Mouse (Mus musculus): Measurements from ENCODE around the gene Rtl8a.
A peak's percentile ranks its signal among the peaks of the same experiment; 100 is the strongest.
"Not testable (repeated sequence)": the region's sequence is repeated elsewhere in the genome, so short reads cannot be mapped to it uniquely, and the experiment has no call there.

Rtl8a gene

DNA sequence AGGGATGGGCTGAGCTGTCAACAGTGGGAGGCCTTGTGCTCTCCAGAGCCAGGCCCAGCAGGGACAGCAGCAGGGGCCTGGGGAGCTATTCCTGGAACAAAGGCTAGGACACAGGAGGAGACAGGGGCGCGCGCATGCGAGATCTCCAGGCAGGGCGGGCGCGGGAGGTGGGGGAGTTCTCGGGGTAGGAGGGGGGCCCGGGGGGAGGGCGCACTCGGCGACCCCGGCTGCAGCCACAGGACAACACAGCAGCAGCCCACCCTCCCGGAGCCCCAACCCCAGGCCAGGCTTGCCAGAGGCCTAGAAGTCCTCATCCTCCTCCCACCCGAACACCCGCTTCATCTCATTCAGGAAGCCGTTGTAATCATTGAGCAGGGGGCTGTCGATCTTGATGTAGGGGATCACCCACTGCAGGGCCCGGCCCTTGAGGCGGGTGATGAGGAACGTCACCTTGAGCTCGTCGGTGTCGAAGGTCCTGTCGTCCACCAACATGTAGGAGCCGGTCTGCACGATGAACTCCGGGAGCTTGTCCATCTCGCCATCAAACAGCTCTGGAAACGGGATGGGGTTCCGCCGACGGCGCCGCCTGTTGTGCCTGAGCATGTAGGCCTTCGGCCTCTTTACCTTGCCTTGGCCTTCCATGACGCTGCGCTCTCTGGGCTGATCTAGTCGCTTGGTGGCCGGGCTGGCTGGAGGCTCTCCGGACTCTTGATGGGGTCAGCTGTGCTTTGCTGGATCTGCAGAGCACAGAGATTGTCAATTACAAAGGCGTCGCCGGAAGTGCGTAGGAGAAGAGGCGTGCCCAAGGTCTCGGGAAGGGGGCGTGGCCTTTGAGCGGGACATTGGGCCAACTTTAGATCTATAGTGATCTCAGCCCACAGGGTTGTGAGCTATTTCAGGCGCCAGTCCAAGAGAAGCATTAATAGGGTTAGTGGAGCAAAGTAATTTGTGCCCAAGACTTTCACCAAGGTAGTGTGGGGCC lies at the start of gene Rtl8a:
Gene Rtl8a, minus strand, starts transcription at position 703 of the 982 bp plus-strand sequence.
- DNase-seq: peak; percentile 84

GRCm38 (mm10) chrX:53693141-53693540 lies 49.7 kb upstream of the Rtl8a start:
- no peak for DNase-seq

- DNase-seq: no peak
Measured at GRCm38 (mm10) chrX:53692065-53692464, 48.6 kb upstream of the Rtl8a start.

GRCm38 (mm10) chrX:53684676-53685075 lies 41.2 kb upstream of the Rtl8a start:
- not testable (repeated sequence) for DNase-seq

DNA sequence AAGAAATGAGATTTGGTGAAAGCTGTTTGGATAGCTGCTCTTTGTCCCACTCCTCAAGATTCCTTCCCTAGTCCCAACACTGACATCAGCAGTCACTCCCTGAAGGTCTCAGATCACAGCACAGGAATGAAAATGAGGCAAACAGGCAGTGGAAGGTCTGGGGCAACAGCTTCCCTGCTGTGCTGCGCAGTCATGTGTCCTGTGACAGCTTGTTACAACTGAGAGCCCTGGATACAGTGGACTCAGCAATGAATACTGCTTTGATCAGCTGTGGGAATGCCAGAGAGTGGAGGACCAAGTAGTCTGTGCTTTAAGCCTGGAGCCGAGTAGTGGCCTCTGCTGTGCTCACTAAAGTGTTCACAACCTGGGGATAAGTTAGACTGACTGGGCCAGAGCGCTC lies 39.2 kb upstream of the Rtl8a start:
- not testable (repeated sequence) for DNase-seq

DNA sequence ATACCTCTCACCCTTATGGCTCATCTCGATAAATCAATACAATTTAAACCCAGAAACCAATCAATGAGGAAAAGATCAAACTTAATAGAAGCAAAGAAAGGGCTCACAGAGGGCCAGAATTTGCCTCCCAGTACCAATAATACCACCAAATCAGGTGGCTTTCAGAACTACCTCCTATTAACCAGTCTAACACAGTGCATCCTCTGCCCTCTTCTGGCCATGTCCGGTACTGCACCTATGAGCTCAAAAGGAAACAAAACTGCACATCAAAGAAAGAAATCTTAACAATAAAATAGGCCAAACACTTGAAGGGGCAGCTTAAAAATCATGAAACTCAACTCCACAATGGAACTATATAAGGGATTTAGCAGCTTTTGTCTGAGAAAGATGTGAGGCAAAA lies 33.5 kb upstream of the Rtl8a start:
- DNase-seq: peak; percentile 40

DNA sequence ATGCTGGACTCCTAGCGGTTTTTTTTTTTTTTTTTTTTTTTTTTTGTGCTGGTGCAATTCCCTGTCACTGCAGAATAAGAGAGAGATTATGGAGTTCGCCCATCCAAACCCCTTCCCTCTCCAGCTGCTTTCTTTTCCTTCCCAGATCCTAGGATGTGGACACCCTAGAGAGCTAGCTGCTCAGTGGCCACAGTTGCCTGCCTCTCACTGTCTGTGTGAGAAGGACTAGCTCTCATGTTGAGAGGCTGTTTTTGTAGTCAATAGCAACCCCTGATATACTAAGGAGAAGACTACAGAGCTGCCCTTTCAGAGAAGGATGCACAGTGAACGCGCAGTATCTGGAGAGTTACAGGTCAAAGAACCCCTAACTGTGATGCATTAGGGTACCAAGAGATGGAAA lies 27.2 kb upstream of the Rtl8a start:
- DNase-seq: not testable (repeated sequence)

- DNase-seq: peak; percentile 90
Measured at GRCm38 (mm10) chrX:53670294-53670693, 26.8 kb upstream of the Rtl8a start, which contains the start of gene Rtl8b. TSS of gene Rtl8b (minus strand) at chrX:53670408.

DNA sequence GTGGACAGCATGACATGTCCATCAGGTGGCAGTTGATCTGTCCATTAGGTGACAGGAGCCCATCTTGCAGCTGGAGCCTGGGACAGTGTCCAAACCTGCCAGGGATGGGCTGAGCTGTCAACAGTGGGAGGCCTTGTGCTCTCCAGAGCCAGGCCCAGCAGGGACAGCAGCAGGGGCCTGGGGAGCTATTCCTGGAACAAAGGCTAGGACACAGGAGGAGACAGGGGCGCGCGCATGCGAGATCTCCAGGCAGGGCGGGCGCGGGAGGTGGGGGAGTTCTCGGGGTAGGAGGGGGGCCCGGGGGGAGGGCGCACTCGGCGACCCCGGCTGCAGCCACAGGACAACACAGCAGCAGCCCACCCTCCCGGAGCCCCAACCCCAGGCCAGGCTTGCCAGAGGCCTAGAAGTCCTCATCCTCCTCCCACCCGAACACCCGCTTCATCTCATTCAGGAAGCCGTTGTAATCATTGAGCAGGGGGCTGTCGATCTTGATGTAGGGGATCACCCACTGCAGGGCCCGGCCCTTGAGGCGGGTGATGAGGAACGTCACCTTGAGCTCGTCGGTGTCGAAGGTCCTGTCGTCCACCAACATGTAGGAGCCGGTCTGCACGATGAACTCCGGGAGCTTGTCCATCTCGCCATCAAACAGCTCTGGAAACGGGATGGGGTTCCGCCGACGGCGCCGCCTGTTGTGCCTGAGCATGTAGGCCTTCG lies 26.2 kb upstream of the Rtl8a start:
- not testable (repeated sequence) for DNase-seq

GRCm38 (mm10) chrX:53652917-53653316 lies 9.4 kb upstream of the Rtl8a start:
- not testable (repeated sequence) for DNase-seq

- DNase-seq: no peak
Measured at GRCm38 (mm10) chrX:53645885-53646284, 2.4 kb upstream of the Rtl8a start.

GRCm38 (mm10) chrX:53642604-53642979 lies 890 bp downstream of the Rtl8a start:
- DNase-seq: peak; percentile 19

GRCm38 (mm10) chrX:53638107-53638506 lies 5.4 kb downstream of the Rtl8a start:
- not testable (repeated sequence) for DNase-seq

DNA sequence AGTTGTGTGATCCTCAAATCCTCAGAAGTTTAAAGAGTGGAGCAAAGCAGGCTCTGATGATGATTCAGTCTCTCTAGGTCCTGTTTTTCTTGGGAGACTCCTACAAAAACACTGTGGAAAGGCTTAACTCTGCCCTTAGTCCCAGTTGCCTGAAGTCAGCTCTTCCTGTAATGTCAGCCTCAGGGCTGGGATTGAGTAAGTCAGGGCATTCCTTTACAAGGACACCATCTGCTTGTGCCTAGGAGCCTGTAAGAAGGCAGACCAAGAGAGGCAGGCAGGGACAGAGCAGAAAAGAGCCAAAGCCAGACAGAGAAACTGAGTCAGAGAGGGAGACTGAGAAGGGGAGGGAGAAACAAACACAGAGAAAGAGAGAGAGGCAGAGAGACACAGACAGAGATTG lies 32.1 kb downstream of the Rtl8a start:
- not testable (repeated sequence) for DNase-seq

DNA sequence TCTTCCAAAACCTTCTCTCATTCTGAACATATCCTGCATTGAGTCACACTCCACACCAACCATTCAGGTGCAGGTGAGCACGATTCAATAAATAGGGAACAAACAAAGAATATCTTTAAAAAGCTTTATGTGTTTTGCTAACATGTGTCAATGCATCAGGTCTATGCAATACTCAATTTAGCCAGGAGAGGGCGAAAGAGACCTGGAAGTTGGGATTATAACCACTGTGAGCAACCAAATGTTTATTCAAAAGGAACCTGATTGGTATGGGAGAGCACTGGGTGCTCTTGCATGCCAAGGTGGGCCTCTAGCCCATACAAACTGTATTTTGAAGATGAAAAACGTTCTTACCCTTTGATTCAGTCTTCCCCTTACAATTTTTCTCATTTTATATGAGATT lies 32.9 kb downstream of the Rtl8a start:
- peak; percentile 44 for DNase-seq

DNA sequence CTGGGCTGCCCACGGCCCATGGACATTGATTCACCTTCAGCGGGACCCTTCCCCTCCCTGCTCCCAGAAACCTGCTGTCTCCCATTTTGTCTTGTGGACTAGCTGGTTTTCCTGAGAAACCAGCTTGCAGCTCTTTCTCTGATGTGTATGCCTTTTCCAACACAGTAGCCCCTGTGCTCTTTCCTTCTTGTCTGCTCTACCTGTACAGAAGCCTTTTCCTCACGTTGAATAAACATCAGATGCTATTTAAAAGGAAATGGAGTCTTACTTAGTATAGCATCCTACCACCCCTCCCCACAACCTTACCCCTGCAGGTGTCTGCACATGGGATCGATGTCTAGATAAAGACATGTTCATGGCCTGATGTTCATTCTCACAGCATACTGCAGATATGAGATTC lies 34.6 kb downstream of the Rtl8a start, which contains the start of gene Gm14597:
Gene Gm14597, minus strand, starts transcription at position 101 of the 400 bp plus-strand sequence.
- DNase-seq: not testable (repeated sequence)

DNA sequence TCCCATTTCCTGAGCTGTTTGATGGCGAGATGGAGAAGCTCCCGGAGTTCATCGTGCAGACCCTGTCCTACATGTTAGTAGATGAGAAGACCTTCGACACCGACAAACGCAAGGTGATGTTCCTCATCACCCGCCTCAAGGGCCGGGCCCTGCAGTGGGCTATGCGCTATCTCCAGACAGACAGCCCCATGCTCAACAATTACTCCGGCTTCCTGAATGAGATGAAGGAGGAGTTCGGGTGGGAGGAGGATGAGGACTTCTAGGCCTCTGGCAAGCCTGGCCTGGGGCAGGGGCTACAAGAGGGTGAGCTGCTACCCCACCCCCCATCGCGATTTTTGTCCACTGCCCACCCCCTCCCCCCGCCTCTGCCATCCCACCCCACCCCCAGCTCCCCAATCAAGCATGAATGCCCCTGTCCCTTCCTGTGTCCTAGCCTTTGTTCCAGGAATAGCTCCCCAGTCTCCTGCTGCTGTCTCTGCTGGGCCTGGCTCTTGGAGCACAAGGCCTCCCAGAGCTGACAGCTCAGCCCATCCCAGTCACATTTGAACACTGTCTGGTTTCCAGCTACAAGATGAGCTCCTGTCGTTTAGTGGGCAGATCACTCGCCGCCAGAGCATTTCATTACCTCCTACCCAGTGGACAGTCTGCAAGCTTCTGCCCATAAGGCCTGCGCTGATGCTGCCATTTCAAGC lies 35.2 kb downstream of the Rtl8a start:
- DNase-seq: peak; percentile 50

DNA sequence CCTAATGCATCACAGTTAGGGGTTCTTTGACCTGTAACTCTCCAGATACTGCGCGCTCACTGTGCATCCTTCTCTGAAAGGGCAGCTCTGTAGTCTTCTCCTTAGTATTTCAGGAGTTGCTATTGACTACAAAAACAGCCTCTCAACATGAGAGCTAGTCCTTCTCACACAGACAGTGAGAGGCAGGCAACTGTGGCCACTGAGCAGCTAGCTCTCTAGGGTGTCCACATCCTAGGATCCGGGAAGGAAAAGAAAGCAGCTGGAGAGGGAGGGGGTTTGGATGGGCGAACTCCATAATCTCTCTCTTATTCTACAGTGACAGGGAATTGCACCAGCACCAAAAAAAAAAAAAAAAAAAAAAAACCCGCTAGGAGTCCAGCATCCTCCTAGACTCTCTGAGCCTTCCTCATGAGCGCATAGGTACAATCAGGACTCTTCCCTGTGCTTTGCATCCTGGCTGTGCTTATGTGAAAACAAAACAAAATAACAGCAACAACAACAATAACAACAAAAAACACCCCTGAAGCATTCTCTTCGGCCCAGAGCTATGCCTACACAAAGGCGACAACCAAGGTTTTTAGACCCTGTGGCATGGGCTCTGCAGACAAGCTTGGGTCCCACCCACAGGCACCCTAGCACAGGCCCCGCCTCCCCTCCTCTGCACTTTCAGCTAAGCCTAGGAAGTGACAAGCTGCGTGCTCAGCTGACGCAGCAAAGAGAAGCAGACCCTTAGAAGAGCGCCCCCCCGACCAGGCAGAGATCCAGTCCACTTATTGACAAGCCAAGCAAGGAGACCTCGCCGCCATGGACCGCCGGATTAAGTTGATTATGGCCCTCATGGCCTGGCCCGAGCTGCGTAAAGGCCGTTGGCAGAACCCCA lies 36.0 kb downstream of the Rtl8a start, which contains the start of gene Rtl8c:
Gene Rtl8c, plus strand, starts transcription at position 791 of the 880 bp plus-strand sequence.
- DNase-seq: peak; percentile 79

DNA sequence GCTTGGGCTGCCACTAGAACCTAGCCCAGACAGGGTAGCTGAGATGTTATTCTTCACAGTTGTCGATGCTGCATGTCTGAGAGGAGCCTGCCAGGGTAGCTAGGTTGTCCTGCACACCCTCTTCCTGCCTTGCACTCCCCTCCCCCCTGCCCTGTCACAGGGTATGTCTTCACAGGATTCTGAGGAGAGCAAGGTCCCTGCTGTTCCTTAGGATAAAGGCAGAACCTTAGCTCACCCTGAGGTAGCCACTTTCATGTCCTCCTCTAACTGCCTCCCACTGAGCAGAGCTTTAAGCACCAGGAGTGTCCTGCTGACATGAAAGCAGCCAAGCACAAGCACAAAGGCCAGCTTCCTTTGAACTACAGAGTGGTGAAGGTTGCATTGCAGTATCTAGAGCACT lies 37.3 kb downstream of the Rtl8a start:
- DNase-seq: not testable (repeated sequence)

GRCm38 (mm10) chrX:53599993-53600392 lies 43.5 kb downstream of the Rtl8a start:
- peak; percentile 27 for DNase-seq
